Mouse (Mus musculus) heart, postnatal 0 days (tissue): Measurements from ENCODE around the gene Nat8f2. TPM values are rescaled to one million over a fixed set of nuclear protein-coding genes. Genes with fewer than 3 reads are reported as not detected.
"Not testable (repeated sequence)": the region's sequence is repeated elsewhere in the genome, so short reads cannot be mapped to it uniquely, and the experiment has no call there.

ENCODE experiments used
- ATAC-seq: fragments of 200-750 bp; cut with Nextera tagmentation; 2 replicates; pipeline ENCODE4 v1.8.0; 2017; ENCODE audit warnings: low read depth, moderate number of reproducible peaks, moderate library complexity; ENCODE audit not compliant: insufficient read depth
- DNase-seq: peaks from one replicate; pipeline ENCODE4 v3.0.0-alpha.2; 2016; ENCODE audit warnings: low spot score
- H3K27ac ChIP-seq: fragments of 300-500 bp; sonication (generic); 2 replicates; pipeline ENCODE4 v1.5.1; 2014; ENCODE audit warnings: low read depth, mild to moderate bottlenecking
- H3K27me3 ChIP-seq: fragments of 300-500 bp; sonication (generic); 2 replicates; pipeline ENCODE4 v1.6.1; 2014; ENCODE audit warnings: low read length, mixed read lengths; ENCODE audit not compliant: control insufficient read depth, insufficient read depth
- H3K36me3 ChIP-seq: fragments of 300-500 bp; sonication (generic); replicated peaks from 2 replicates; pipeline ENCODE4 v1.6.1; 2014; ENCODE audit warnings: low read length, mixed read lengths; ENCODE audit not compliant: control insufficient read depth, insufficient read depth
- H3K4me1 ChIP-seq: fragments of 300-500 bp; sonication (generic); 2 replicates; pipeline ENCODE4 v1.6.1; 2014; ENCODE audit warnings: antibody characterized with exemption; ENCODE audit not compliant: control insufficient read depth, insufficient read depth
- H3K4me2 ChIP-seq: fragments of 300-500 bp; sonication (generic); 2 replicates; pipeline ENCODE4 v1.6.1; 2014; ENCODE audit warnings: low read depth, mild to moderate bottlenecking, low read length, moderate library complexity
- H3K4me3 ChIP-seq: fragments of 300-500 bp; sonication (generic); 2 replicates; pipeline ENCODE4 v1.5.1; 2014; ENCODE audit warnings: low read depth, low read length
- H3K9ac ChIP-seq: fragments of 300-500 bp; sonication (generic); replicated peaks from 2 replicates; pipeline ENCODE4 v1.6.1; 2014; ENCODE audit warnings: low read depth, low read length, mixed read lengths
- H3K9me3 ChIP-seq: fragments of 300-500 bp; sonication (generic); replicated peaks from 2 replicates; pipeline ENCODE4 v1.6.1; 2016; ENCODE audit warnings: low read length; ENCODE audit not compliant: control insufficient read depth
- CTCF ChIP-seq: IDR thresholded peaks from 2 replicates; pipeline ENCODE4 v1.5.1; 2016; ENCODE audit warnings: antibody characterized with exemption, control low read depth, low read depth
- EP300 ChIP-seq: IDR thresholded peaks from 2 replicates; pipeline ENCODE4 v1.6.1; 2016; ENCODE audit warnings: antibody characterized with exemption, low read depth
- WGBS: fragments of 180-500 bp; shearing (Covaris S2); extraction: QIAGEN DNeasy Blood & Tissue Kit; methylation state at CpG from one replicate; pipeline ENCODE4 v1.1.7; 2014; 5-methylcytosine and 5-hydroxymethylcytosine counted together
- polyA plus RNA-seq: library from polyadenylated mRNA; unstranded; fragments of >200 nt; fragmentation: Nextera tagmentation; extraction: Ambion mirVana; gene quantifications from 2 replicates; pipeline ENCODE4 v1.2.1, GENCODE M21; 2015
- total RNA-seq: library from RNA; depleted of rRNA; stranded (reverse); fragments of >200 nt; gene quantifications from 2 replicates; pipeline ENCODE4 v1.2.3, GENCODE M21; 2014; ENCODE audit warnings: low replicate concordance

The Nat8f2 gene
- total and polyA plus RNA-seq, 2 experiments from 2014 or later: not detected

DNA sequence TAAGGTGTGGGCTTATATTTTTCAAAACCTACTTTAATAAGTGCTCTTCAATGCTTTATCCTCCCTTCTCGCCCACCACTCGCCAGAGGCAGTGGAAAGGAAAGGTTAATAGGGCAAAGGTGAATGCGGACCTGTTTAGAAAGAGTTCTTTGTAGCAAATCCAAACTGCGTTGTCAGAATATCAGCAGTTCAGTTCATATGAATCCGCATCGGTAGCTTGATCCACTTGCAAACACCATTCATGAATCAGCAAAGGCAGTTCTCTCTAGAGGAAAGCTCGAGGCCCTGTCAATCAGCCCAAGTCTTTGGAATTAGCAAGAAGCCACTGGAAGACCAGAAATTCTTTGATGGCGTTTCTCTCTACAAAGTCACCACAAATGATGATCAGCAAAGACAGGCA lies 30.3 kb downstream of the Nat8f2 start:
- no peaks in the 10 kb centered on the region for H3K4me1 ChIP-seq
- no peak overlapping the region for H3K4me2 ChIP-seq
- no peaks in the 10 kb centered on the region for H3K27me3 ChIP-seq
- TF ChIP-seq CTCF: no peak
- no peak for TF ChIP-seq EP300
- no peak overlapping the region for H3K9ac ChIP-seq
- H3K27ac ChIP-seq: no peak overlapping the region
- H3K9me3 ChIP-seq: no peaks in the 10 kb centered on the region
- DNase-seq: no peak
- WGBS: 84% methylated on average over 8 of the region's 8 CpGs
- ATAC-seq: no peak
- H3K36me3 ChIP-seq: no peaks in the 10 kb centered on the region
- no peak overlapping the region for H3K4me3 ChIP-seq

DNA sequence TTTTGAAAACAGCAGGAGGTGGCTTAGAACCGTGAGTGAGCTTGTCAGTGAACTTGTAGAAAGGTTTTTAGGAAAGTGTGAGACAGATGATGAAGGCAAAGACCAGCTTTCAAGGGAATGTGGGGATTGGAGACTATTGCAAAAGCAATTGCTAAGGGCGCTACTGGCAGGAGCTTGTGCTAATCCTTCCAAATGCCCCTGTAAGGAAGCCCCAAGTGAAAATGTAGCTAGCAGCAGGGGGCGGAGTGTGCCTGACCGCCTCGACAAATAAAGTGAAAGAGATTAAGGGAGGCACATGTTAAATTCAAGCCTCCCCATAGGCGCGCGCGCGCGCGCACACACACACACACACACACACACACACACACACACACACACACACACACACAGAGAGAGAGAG lies 31.7 kb downstream of the Nat8f2 start:
- DNase-seq (peak; percentile 57), ATAC-seq (peak; percentile 83; the same call in 1 of the 2 replicates)
- not testable (repeated sequence) for H3K9ac ChIP-seq, H3K4me3 ChIP-seq, H3K27me3 ChIP-seq, H3K36me3 ChIP-seq, H3K4me1 ChIP-seq, H3K27ac ChIP-seq, H3K9me3 ChIP-seq
- peak overlapping the region; percentile 18; the same call in 1 of the 2 replicates for H3K4me2 ChIP-seq
- TF ChIP-seq CTCF: peak; percentile 38
- 12% methylated on average over 12 of the region's 12 CpGs for WGBS

- peak; percentile 36; the same call in 1 of the 2 replicates for TF ChIP-seq CTCF
- 19% methylated on average over 8 of the region's 9 CpGs for WGBS
- not testable (repeated sequence) for H3K4me1 ChIP-seq, H3K9me3 ChIP-seq, H3K36me3 ChIP-seq, H3K27ac ChIP-seq, H3K27me3 ChIP-seq, ATAC-seq, H3K9ac ChIP-seq, H3K4me3 ChIP-seq
- peak overlapping the region; percentile 18; the same call in 1 of the 2 replicates for H3K4me2 ChIP-seq
- peak; percentile 11 for DNase-seq
Measured at GRCm38 (mm10) chr6:85836827-85837226, 32.1 kb downstream of the Nat8f2 start.

- 66% methylated on average over 5 of the region's 5 CpGs for WGBS
- not testable (repeated sequence) for H3K27me3 ChIP-seq, H3K4me2 ChIP-seq, H3K4me3 ChIP-seq, H3K4me1 ChIP-seq, H3K9me3 ChIP-seq, ATAC-seq, DNase-seq, H3K27ac ChIP-seq, H3K36me3 ChIP-seq, H3K9ac ChIP-seq
Measured at GRCm38 (mm10) chr6:85836098-85836497, 32.9 kb downstream of the Nat8f2 start.

- DNase-seq, H3K4me2 ChIP-seq, H3K36me3 ChIP-seq, H3K9ac ChIP-seq, H3K4me1 ChIP-seq, H3K27me3 ChIP-seq, H3K4me3 ChIP-seq, H3K27ac ChIP-seq, ATAC-seq, H3K9me3 ChIP-seq: not testable (repeated sequence)
- 64% methylated on average over 1 of the region's 2 CpGs for WGBS
Measured at GRCm38 (mm10) chr6:85835104-85835503, 33.9 kb downstream of the Nat8f2 start.

DNA sequence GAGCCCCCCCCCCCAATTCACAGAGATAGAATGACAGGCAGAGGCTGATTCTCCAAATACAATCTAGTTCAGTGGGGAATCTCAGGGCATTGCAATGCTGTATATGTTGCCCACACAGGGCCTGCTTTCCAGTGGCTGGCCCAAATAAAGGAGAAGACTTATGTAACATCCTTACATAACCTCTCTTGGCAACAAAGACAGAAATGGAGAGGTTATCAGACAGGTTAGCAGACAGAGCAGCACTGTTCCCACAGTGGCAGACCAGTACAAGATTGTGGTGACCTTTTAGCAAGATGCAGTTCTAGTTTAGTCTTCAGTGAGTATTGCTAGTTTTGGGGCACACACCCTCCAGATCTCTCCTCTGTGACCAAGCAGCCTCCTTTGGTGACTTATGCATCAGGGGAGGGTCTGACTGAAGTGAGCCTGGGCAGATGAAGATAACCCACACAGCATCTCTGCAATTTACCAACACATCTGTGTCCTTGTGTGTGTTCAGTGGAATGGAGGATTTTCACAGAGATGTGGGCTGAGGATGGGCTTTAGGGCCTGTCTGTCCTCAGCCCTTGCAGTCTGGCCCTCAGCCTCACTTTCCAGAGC lies 34.4 kb downstream of the Nat8f2 start:
- ATAC-seq, H3K4me1 ChIP-seq, DNase-seq, H3K36me3 ChIP-seq, H3K9me3 ChIP-seq, H3K4me3 ChIP-seq, H3K9ac ChIP-seq, H3K27me3 ChIP-seq, H3K4me2 ChIP-seq, H3K27ac ChIP-seq: not testable (repeated sequence)
